Mouse (Mus musculus): ENCODE data around the gene Stoml1.

The Stoml1 gene

GRCm38 (mm10) chr9:58303115-58303514 lies 50.2 kb downstream of the Stoml1 start:
- no peak for DNase-seq (ENCODE audit: low read depth, low spot score)

GRCm38 (mm10) chr9:58303599-58304271 lies 50.8 kb downstream of the Stoml1 start:
- DNase-seq (ENCODE audit: low read depth, low spot score) = no peak

GRCm38 (mm10) chr9:58305686-58306085 lies 52.7 kb downstream of the Stoml1 start:
- DNase-seq (ENCODE audit: low read depth, low spot score) = no peak

GRCm38 (mm10) chr9:58308395-58308794 lies 55.4 kb downstream of the Stoml1 start:
- DNase-seq (ENCODE audit: low read depth, low spot score) = no peak

GRCm38 (mm10) chr9:58310043-58310660 lies 57.2 kb downstream of the Stoml1 start:
- no peak for DNase-seq (ENCODE audit: low read depth, low spot score)

- DNase-seq (ENCODE audit: low read depth, low spot score) = no peak
These were observed 58.4 kb downstream of the Stoml1 start for GRCm38 (mm10) chr9:58311191-58311910.
